Mouse (Mus musculus) stomach, postnatal 0 days (tissue): ENCODE measurements at regions not wholly inside any gene's neighbourhood (a gene's known extent, or its start where the extent isn't known, plus 50 kb on each side); places are given as distances from the start of the nearest gene placed in this dataset.

Experiments used
- ATAC-seq: fragments of 200-750 bp; cut with Nextera tagmentation; 2 replicates; pipeline ENCODE4 v1.8.0; 2017; ENCODE audit not compliant: low FRiP score, low TSS enrichment
- DNase-seq: peaks from one replicate; pipeline ENCODE4 v3.0.0-alpha.2; 2016; ENCODE audit warnings: low spot score
- H3K27ac ChIP-seq: fragments of 300-500 bp; sonication (generic); replicated peaks from 2 replicates; pipeline ENCODE4 v1.5.1; 2014; ENCODE audit warnings: mild to moderate bottlenecking, control low read depth
- H3K27me3 ChIP-seq: fragments of 300-500 bp; sonication (generic); 2 replicates; pipeline ENCODE4 v1.6.1; 2014; ENCODE audit warnings: low read length; ENCODE audit not compliant: control insufficient read depth, insufficient read depth
- H3K36me3 ChIP-seq: fragments of 300-500 bp; sonication (generic); 2 replicates; pipeline ENCODE4 v1.6.1; 2014; ENCODE audit warnings: low read length, mixed read lengths; ENCODE audit not compliant: control insufficient read depth, insufficient read depth
- H3K4me1 ChIP-seq: fragments of 300-500 bp; sonication (generic); replicated peaks from 2 replicates; pipeline ENCODE4 v1.6.1; 2014; ENCODE audit warnings: antibody characterized with exemption; ENCODE audit not compliant: control insufficient read depth, insufficient read depth
- H3K4me2 ChIP-seq: fragments of 300-500 bp; sonication (generic); replicated peaks from 2 replicates; pipeline ENCODE4 v1.6.1; 2014; ENCODE audit warnings: low read depth, mild to moderate bottlenecking, control low read depth, moderate library complexity
- H3K4me3 ChIP-seq: fragments of 300-500 bp; sonication (generic); 2 replicates; pipeline ENCODE4 v1.5.1; 2014; ENCODE audit warnings: low read depth, low read length, control low read depth
- H3K9ac ChIP-seq: fragments of 300-500 bp; sonication (generic); 2 replicates; pipeline ENCODE4 v1.6.1; 2014; ENCODE audit warnings: mild to moderate bottlenecking, low read length, control low read depth, mixed read lengths
- H3K9me3 ChIP-seq: fragments of 300-500 bp; sonication (generic); 2 replicates; pipeline ENCODE4 v1.6.1; 2016; ENCODE audit warnings: low read length; ENCODE audit not compliant: control insufficient read depth
- CTCF ChIP-seq: IDR thresholded peaks from 2 replicates; pipeline ENCODE4 v1.5.1; 2016; ENCODE audit warnings: antibody characterized with exemption, low read depth, mild to moderate bottlenecking, moderate library complexity
- EP300 ChIP-seq: optimal IDR thresholded peaks from 2 replicates; pipeline ENCODE3; 2016; ENCODE audit warnings: antibody characterized with exemption
- WGBS: fragments of 180-500 bp; shearing (Covaris S2); extraction: QIAGEN DNeasy Blood & Tissue Kit; methylation state at CpG from one replicate; pipeline ENCODE4 v1.1.7; 2014; 5-methylcytosine and 5-hydroxymethylcytosine counted together

- H3K27me3 ChIP-seq, result no peaks in the 10 kb centered on the region
- ATAC-seq, result no peak
Measured at GRCm38 (mm10) chr13:57350828-57351227, 455.0 kb upstream of the Trpc7 start.

GRCm38 (mm10) chr13:57338676-57339075 is 442.9 kb upstream of the Trpc7 start:
- TF ChIP-seq EP300, result no peak
- no peak for TF ChIP-seq CTCF
- Histone ChIP-seq H3K9me3 (no peaks in the 10 kb centered on the region), H3K27me3 (no peaks in the 10 kb centered on the region), H3K4me2 (no peak overlapping the region), H3K9ac (no peak overlapping the region), H3K36me3 (no peaks in the 10 kb centered on the region), H3K4me3 (no peak overlapping the region), H3K4me1 (no peaks in the 10 kb centered on the region), H3K27ac (no peak overlapping the region)
- WGBS, result 52% methylated on average over 6 of the region's 6 CpGs
- ATAC-seq (no peak), DNase-seq (no peak)

More at GRCm38 (mm10) chr13:57350828-57351227, 455.0 kb upstream of the Trpc7 start:
- Histone ChIP-seq H3K36me3 (no peaks in the 10 kb centered on the region), H3K9me3 (no peaks in the 10 kb centered on the region), H3K4me3 (no peak overlapping the region), H3K27ac (no peak overlapping the region), H3K4me2 (no peak overlapping the region), H3K9ac (no peak overlapping the region), H3K4me1 (no peaks in the 10 kb centered on the region)
- DNase-seq, result no peak
- TF ChIP-seq EP300, result no peak
- TF ChIP-seq CTCF, result no peak
- 86% methylated on average over 2 of the region's 2 CpGs for WGBS

- no peak for DNase-seq
- H3K9me3 ChIP-seq, result no peaks in the 10 kb centered on the region
- H3K4me1 ChIP-seq, result no peaks in the 10 kb centered on the region
- H3K27ac ChIP-seq, result no peak overlapping the region
- H3K27me3 ChIP-seq, result no peaks in the 10 kb centered on the region
- H3K4me3 ChIP-seq, result no peak overlapping the region
- 92% methylated on average over 8 of the region's 8 CpGs for WGBS
- no peak overlapping the region for H3K9ac ChIP-seq
- no peaks in the 10 kb centered on the region for H3K36me3 ChIP-seq
- TF ChIP-seq CTCF (no peak), EP300 (no peak)
- ATAC-seq, result no peak
- H3K4me2 ChIP-seq, result no peak overlapping the region
Measured at GRCm38 (mm10) chr13:57336596-57336995, 440.8 kb upstream of the Trpc7 start.

- no peak overlapping the region for H3K4me3 ChIP-seq
- no peaks in the 10 kb centered on the region for H3K27me3 ChIP-seq
- no peak overlapping the region for H3K9ac ChIP-seq
- no peaks in the 10 kb centered on the region for H3K36me3 ChIP-seq
- no peaks in the 10 kb centered on the region for H3K4me1 ChIP-seq
- WGBS, result 53% methylated on average over 5 of the region's 5 CpGs
- DNase-seq, result no peak
- TF ChIP-seq CTCF (no peak), EP300 (no peak)
- H3K4me2 ChIP-seq, result no peak overlapping the region
- ATAC-seq, result no peak
- H3K9me3 ChIP-seq, result no peaks in the 10 kb centered on the region
- no peak overlapping the region for H3K27ac ChIP-seq
Measured at GRCm38 (mm10) chr13:57332976-57333375, 437.2 kb upstream of the Trpc7 start.

GRCm38 (mm10) chr13:57331868-57332267 is 436.1 kb upstream of the Trpc7 start:
- Histone ChIP-seq H3K4me1 (no peaks in the 10 kb centered on the region), H3K9ac (no peak overlapping the region), H3K27me3 (no peaks in the 10 kb centered on the region), H3K36me3 (no peaks in the 10 kb centered on the region), H3K9me3 (no peaks in the 10 kb centered on the region), H3K27ac (no peak overlapping the region), H3K4me2 (no peak overlapping the region), H3K4me3 (no peak overlapping the region)
- 54% methylated on average over 5 of the region's 5 CpGs for WGBS
- TF ChIP-seq CTCF (no peak), EP300 (no peak)
- ATAC-seq (no peak), DNase-seq (no peak)

GRCm38 (mm10) chr13:57325306-57325925 is 429.6 kb upstream of the Trpc7 start:
- no peak overlapping the region for H3K9ac ChIP-seq
- no peak overlapping the region for H3K4me2 ChIP-seq
- ATAC-seq (no peak), DNase-seq (no peak)
- H3K4me1 ChIP-seq, result no peaks in the 10 kb centered on the region
- no peak overlapping the region for H3K4me3 ChIP-seq
- TF ChIP-seq CTCF (no peak), EP300 (no peak)
- no peaks in the 10 kb centered on the region for H3K27me3 ChIP-seq
- no peaks in the 10 kb centered on the region for H3K9me3 ChIP-seq
- H3K27ac ChIP-seq, result no peak overlapping the region
- WGBS, result 74% methylated on average over 6 of the region's 6 CpGs
- no peaks in the 10 kb centered on the region for H3K36me3 ChIP-seq
